Mouse (Mus musculus) testis, adult 2 months (tissue): ENCODE results near the gene Crnn. TPM values are rescaled to one million over a fixed set of nuclear protein-coding genes. Genes with fewer than 3 reads are reported as not detected.

Experiments used
- H3K27ac ChIP-seq: fragments of 200-500 bp; 2 replicates; pipeline ENCODE4 v1.5.1; 2012; ENCODE audit warnings: low read depth, low read length; ENCODE audit not compliant: control insufficient read depth, insufficient read depth
- H3K27me3 ChIP-seq: fragments of 200-500 bp; 2 replicates; pipeline ENCODE4 v1.6.1; 2012; ENCODE audit warnings: mild to moderate bottlenecking, low read length, moderate library complexity; ENCODE audit not compliant: control insufficient read depth, insufficient read depth
- H3K36me3 ChIP-seq: fragments of 200-500 bp; 2 replicates; pipeline ENCODE4 v1.6.1; 2012; ENCODE audit warnings: mild to moderate bottlenecking, low read length; ENCODE audit not compliant: control insufficient read depth, insufficient read depth
- H3K4me1 ChIP-seq: fragments of 200-500 bp; 2 replicates; pipeline ENCODE4 v1.6.1; 2012; ENCODE audit warnings: low read length; ENCODE audit not compliant: control insufficient read depth, insufficient read depth
- H3K4me3 ChIP-seq: fragments of 200-500 bp; 2 replicates; pipeline ENCODE4 v1.5.1; 2012; ENCODE audit warnings: low read depth, mild to moderate bottlenecking, low read length, moderate library complexity, mixed read lengths; ENCODE audit not compliant: control insufficient read depth
- CTCF ChIP-seq: fragments of 200-500 bp; IDR thresholded peaks from 2 replicates; pipeline ENCODE4 v1.5.1; 2012; ENCODE audit warnings: low read depth, mild to moderate bottlenecking, inconsistent platforms, low read length, moderate library complexity; ENCODE audit not compliant: control insufficient read depth, insufficient read depth, insufficient replicate concordance
- POLR2A ChIP-seq: fragments of 200-500 bp; IDR thresholded peaks from 2 replicates; pipeline ENCODE4 v1.6.1; 2012; ENCODE audit warnings: low read depth, mild to moderate bottlenecking, inconsistent platforms, low read length, moderate library complexity; ENCODE audit not compliant: control insufficient read depth
- polyA plus RNA-seq: library from polyadenylated mRNA; depleted of rRNA; stranded (reverse); fragments of >200 nt; gene quantifications from 2 replicates; pipeline ENCODE4 v1.2.3, GENCODE M21; 2012; rRNA removed

Gene Crnn
- polyA plus RNA-seq = not detected in 2 replicates

DNA sequence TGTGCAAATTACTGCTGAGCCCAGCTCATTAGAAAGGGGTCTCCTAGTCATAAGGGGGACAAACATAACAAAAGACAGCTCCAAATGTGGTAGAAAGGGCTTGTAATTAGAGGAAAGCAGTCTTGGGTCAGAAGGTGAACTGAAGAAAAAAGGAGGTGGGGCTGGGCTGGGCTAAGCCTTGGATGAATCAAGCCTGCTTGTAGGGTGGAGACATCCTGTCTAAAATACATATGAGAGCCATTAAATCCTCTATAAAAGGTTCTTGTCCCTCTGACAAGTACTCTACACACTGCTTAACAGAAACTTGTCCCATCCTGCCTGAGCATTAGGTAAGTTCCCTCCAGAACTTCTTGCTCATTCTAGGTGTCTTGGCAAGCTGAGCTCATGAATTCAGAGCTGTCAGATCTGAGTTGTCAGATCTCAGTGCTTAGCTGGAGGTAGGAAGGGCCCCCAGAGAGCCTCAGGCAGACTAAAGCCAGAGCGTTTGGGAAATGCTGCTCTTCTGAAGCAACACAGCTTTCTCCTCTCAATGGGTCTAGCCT is at the start of gene Crnn:
Gene Crnn, plus strand, starts transcription at position 278 of the 542 bp plus-strand sequence.
- no peak within 1 kb of the TSS for H3K4me3 ChIP-seq
- H3K36me3 ChIP-seq = no peaks in the 10 kb centered on the region
- H3K27ac ChIP-seq = no peak within 1 kb of the TSS
- TF ChIP-seq CTCF = no peak
- no peak for TF ChIP-seq POLR2A
- H3K27me3 ChIP-seq = no peaks in the 10 kb centered on the region
- H3K4me1 ChIP-seq = no peaks in the 10 kb centered on the region

DNA sequence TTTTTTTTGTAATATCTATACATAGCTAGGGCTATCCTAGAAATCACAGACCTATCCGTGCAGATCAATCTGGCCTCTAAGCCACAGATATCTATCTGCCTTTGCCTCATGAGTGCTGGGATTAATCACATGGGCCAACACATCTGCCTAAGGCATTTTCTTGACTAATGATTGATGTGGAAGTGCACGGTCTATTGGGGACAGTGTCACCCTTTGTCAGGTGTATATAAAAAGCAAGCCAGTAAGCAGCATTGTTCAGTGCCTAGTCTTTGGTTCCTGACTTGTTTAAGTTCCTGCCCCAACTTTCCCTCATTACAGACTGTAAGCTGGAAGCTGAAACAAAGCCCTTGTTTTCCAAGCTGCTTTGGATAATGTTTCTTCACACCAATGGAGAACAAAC is 48.1 kb upstream of the Crnn start:
- TF ChIP-seq POLR2A (no peak), CTCF (no peak)

DNA sequence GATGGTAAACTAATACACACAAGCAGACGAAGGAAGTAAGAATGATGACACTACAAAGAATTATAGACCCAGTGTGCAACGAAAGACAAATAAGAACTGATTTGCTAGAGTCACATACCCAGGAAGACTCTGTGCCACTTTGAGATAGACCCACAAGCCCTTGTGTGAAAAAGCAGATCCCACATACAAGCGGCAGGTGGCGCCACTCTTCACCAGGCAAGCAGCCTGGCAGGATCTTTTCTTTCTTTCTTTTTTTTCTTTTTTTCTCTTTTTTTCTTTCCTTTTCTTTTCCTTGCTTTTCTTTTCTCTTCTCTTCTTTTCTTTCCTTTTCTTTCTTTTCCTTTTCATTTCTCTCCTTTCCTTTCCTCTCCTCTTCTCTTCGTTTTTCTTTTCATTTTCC is 32.9 kb upstream of the Crnn start:
- no peak overlapping the region for H3K4me3 ChIP-seq
- no peaks in the 10 kb centered on the region for H3K27me3 ChIP-seq
- TF ChIP-seq CTCF (peak; percentile 40; the same call in 1 of the 2 replicates), POLR2A (no peak)
- H3K27ac ChIP-seq = no peak overlapping the region
- no peaks in the 10 kb centered on the region for H3K4me1 ChIP-seq
- no peaks in the 10 kb centered on the region for H3K36me3 ChIP-seq

More for the DNA sequence above, 48.1 kb upstream of the Crnn start:
- Histone ChIP-seq H3K4me1 (no peaks in the 10 kb centered on the region; the same call in 1 of the 2 replicates), H3K27ac (no peak overlapping the region), H3K27me3 (no peaks in the 10 kb centered on the region), H3K36me3 (no peaks in the 10 kb centered on the region), H3K4me3 (no peak overlapping the region)

DNA sequence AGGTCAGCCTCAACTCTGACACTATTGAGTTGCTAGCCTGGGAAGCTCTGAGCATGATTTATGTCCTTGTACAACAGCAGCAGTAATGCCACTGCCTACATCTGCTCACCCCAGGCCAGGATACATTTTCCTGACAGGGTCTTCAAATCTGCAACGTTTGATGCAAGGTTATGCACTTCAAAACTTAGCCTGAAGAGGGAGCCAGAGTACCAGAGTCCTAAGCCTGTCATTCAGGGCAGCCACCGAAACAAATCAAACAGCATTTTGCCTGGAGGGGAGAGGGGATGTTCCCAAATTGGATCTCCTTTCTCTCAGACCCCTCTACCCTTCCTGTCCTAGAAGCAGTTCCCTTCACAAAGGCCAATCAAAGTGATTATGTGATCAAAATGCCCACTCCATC is 30.1 kb upstream of the Crnn start:
- Histone ChIP-seq H3K4me3 (no peak overlapping the region), H3K27ac (no peak overlapping the region), H3K27me3 (no peaks in the 10 kb centered on the region), H3K4me1 (no peaks in the 10 kb centered on the region), H3K36me3 (no peaks in the 10 kb centered on the region)
- TF ChIP-seq CTCF (peak; percentile 18; the same call in 1 of the 2 replicates), POLR2A (no peak)

DNA sequence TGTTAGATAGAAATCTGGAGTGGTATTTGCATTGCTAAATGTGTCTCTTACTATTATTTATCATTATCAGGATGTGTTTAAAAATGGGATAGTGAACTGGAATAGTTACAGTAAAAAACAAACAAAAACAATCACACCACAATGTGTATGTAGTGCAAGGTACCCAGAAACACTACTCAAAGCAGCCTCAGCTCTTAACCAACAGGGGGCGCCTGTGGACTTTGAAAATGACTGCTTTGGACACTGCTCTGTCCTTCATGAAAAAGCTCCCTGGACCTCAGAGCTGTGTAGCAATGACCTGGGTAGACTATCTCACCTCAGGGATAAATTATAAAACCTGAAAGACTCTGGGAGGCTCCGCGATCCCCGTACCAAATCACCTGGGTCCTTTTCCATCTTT is 25.5 kb upstream of the Crnn start:
- H3K36me3 ChIP-seq = no peaks in the 10 kb centered on the region
- no peaks in the 10 kb centered on the region for H3K4me1 ChIP-seq
- TF ChIP-seq POLR2A = no peak
- no peak for TF ChIP-seq CTCF
- H3K27me3 ChIP-seq = no peaks in the 10 kb centered on the region
- H3K4me3 ChIP-seq = no peak overlapping the region
- no peak overlapping the region for H3K27ac ChIP-seq

DNA sequence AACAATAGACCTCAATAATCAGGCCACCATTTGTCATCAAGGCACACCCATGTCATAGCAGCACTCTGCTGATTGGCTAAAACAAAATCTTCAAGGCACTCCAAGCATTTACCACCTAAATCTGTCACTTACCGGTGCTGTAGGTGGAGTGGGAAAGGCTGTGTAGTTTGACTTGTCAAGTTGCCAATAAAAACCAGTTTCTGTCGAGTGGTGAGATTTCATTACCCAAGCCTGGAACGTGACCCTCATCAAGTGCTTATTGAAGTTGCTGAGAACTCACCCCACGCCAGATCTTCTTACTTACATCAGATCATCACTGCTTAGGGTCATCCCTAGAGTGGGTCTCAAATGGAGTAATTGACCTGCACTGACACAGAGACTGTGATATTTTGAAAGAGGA is 16.5 kb upstream of the Crnn start:
- Histone ChIP-seq H3K36me3 (no peaks in the 10 kb centered on the region), H3K4me1 (no peaks in the 10 kb centered on the region), H3K4me3 (no peak overlapping the region), H3K27me3 (no peaks in the 10 kb centered on the region), H3K27ac (no peak overlapping the region)
- TF ChIP-seq CTCF (no peak), POLR2A (no peak)

DNA sequence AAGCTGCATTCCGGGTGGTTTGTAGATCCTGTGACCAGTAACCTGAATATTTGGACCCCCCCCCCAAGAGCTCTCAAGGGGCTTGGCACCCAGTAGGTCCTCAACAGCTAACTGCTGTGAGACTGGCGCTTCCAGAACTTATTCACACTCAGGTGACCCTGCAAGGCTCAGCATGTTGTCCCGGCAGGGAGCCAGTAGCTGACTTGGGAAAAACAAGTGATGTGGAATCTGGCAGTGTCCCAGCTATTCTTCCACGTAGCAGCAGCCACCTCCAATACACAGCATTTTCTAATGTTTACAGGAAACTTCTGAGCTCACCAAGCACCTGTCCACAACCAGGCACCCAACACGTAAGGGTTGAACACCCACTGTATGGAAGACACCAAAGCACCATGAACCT is 15.5 kb upstream of the Crnn start:
- TF ChIP-seq CTCF (no peak), POLR2A (no peak)
- H3K27ac ChIP-seq = no peak overlapping the region
- no peaks in the 10 kb centered on the region for H3K4me1 ChIP-seq
- H3K4me3 ChIP-seq = no peak overlapping the region
- H3K36me3 ChIP-seq = no peaks in the 10 kb centered on the region
- no peaks in the 10 kb centered on the region for H3K27me3 ChIP-seq
